Mouse (Mus musculus): ENCODE data around the gene Poc1b. TPM values are rescaled to one million over a fixed set of nuclear protein-coding genes. Genes with fewer than 3 reads are reported as not detected.

The Poc1b gene
- polyA plus RNA-seq, 1 experiment from 2014 or later = 33.5 TPM

DNA sequence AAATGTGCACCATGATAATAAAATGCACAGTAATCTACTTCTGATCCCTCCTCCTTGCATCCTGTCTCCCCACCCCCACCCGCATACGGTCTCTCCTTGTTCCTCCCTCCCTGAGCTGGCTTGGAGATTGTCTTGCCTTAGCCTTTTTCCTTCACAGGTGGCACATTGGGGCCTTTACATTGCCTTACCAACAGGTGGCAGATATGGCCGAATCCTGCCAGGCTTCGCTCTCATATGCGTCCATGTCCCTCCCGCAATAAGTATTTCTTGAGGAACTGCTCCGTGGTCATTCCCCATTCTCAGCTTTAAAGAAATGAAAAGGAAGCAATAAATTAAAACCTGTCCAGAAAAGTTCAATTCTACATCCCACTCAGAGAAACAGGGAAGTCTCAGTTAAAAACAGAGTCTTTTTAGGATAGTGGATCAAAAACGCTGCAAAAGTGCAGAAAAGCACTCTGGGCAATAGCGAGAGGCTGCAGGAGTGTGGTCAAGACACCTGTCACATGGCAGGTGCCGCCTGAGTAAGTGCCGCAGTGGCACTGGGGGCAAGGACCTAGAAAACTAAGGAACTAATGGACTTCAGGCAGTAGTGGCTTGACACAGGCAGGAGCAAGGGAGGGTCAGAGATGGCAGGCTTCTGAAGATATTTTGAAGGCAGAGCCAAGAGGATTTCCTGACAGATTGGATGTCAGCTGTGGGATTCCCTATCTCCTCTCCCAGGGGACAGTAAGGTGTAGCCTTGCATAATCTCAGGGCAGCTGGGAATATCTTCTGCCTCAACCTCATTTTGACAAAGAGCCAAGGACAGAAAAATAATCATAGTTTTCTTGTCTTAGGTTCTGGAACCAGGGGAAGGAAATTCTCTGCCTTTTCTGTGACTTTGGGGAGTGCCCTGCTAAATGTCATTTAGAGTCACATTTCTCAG is 62.3 kb downstream of the Poc1b start:
- no peaks in the 10 kb centered on the region for H3K27me3 ChIP-seq (ENCODE audit: insufficient read depth, low read length)
- no peaks in the 10 kb centered on the region for H3K36me3 ChIP-seq (ENCODE audit: insufficient read depth)
- H3K9ac ChIP-seq = no peak overlapping the region
- DNase-seq = peak; percentile 53
- H3K27ac ChIP-seq (ENCODE audit: low read depth) = 0 out of 2 replicates have a peak overlapping the region, but pooled peaks have one; percentile 20
- peaks cover 20% of the 10 kb centered on the region; the same call in 1 of the 2 replicates for H3K4me1 ChIP-seq (ENCODE audit: insufficient read depth)
- no peak overlapping the region for H3K4me3 ChIP-seq (ENCODE audit: low read depth, low read length)
- no peaks in the 10 kb centered on the region for H3K9me3 ChIP-seq (ENCODE audit: low read depth, low read length)
- no peak for ATAC-seq (ENCODE audit: insufficient read depth)
- H3K4me2 ChIP-seq = no peak overlapping the region
- peak; percentile 56 for TF ChIP-seq CTCF (IDR thresholded peaks at IDR 0.05; ENCODE audit: low read depth)
- WGBS = 67% methylated on average over 11 of the region's 11 CpGs

DNA sequence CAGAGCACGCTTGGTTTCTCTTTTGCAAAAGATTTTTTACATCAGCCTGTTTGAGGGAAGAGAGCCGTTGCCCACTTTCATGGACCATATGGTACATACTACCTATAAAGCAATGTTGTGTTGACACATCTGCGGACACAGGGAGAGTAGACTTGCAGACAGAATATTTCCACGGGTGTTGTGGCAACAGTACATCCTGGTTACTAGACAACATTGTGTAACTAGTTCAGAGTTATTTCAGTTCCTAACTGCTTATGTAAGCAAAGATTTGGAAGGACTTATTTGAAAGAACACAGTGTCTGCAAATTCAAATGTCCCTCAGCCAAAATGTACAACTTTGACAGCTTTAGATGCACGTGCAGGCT is 62.9 kb downstream of the Poc1b start:
- no peaks in the 10 kb centered on the region for H3K27me3 ChIP-seq (ENCODE audit: insufficient read depth, low read length)
- 54% methylated on average over 5 of the region's 5 CpGs for WGBS
- no peak overlapping the region for H3K9ac ChIP-seq
- H3K4me3 ChIP-seq (ENCODE audit: low read depth, low read length) = no peak overlapping the region
- no peak for ATAC-seq (ENCODE audit: insufficient read depth)
- H3K9me3 ChIP-seq (ENCODE audit: low read depth, low read length) = no peaks in the 10 kb centered on the region
- H3K27ac ChIP-seq (ENCODE audit: low read depth) = 0 out of 2 replicates have a peak overlapping the region, but pooled peaks have one; percentile 20
- no peak overlapping the region for H3K4me2 ChIP-seq
- H3K4me1 ChIP-seq (ENCODE audit: insufficient read depth) = peaks cover 20% of the 10 kb centered on the region; the same call in 1 of the 2 replicates
- no peak for TF ChIP-seq CTCF (IDR thresholded peaks at IDR 0.05; ENCODE audit: low read depth)
- H3K36me3 ChIP-seq (ENCODE audit: insufficient read depth) = no peaks in the 10 kb centered on the region
- DNase-seq = peak; percentile 41

DNA sequence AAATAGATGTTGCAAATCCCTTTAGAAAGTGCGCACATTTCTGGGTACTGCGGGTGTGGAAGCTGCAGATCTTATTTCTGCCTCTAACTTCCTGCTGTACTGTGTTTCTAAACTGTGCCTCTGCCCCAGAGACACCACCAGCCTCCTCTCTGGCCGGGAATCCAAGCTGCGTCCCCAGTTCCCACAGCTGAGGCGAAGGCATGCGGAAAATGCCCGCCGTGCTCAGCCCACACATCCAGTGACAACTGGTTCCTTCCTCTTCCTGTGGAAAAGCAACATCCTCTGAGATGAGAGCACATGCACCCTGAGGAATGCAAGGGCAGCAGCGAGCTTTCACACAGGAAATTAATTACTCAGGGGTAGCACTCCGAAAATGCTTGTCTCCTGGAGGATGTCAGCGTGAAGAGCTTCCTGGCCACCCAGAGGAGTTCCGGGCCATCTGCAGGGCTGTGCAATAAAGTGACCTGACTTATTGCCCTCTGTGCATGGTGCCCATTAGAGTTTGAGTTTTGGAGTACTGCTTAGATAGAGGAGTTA is 65.2 kb downstream of the Poc1b start:
- Histone ChIP-seq H3K4me2 (peak overlapping the region; percentile 38), H3K27ac (ENCODE audit: low read depth) (peak overlapping the region; percentile 73), H3K9ac (peak overlapping the region; percentile 17; the same call in 1 of the 2 replicates), H3K4me1 (ENCODE audit: insufficient read depth) (peaks cover 20% of the 10 kb centered on the region; the same call in 1 of the 2 replicates), H3K27me3 (ENCODE audit: insufficient read depth, low read length) (no peaks in the 10 kb centered on the region), H3K9me3 (ENCODE audit: low read depth, low read length) (no peaks in the 10 kb centered on the region), H3K4me3 (ENCODE audit: low read depth, low read length) (no peak overlapping the region), H3K36me3 (ENCODE audit: insufficient read depth) (no peaks in the 10 kb centered on the region)
- ATAC-seq (ENCODE audit: insufficient read depth) (peak; percentile 82), DNase-seq (peak; percentile 83)
- TF ChIP-seq CTCF (IDR thresholded peaks at IDR 0.05; ENCODE audit: low read depth) = no peak
- WGBS = 7% methylated on average over 12 of the region's 12 CpGs

- DNase-seq (peak; percentile 40), ATAC-seq (ENCODE audit: insufficient read depth) (no peak)
- peak overlapping the region; percentile 73 for H3K27ac ChIP-seq (ENCODE audit: low read depth)
- H3K9ac ChIP-seq = no peak overlapping the region
- no peaks in the 10 kb centered on the region for H3K9me3 ChIP-seq (ENCODE audit: low read depth, low read length)
- H3K36me3 ChIP-seq (ENCODE audit: insufficient read depth) = no peaks in the 10 kb centered on the region
- no peak for TF ChIP-seq CTCF (IDR thresholded peaks at IDR 0.05; ENCODE audit: low read depth)
- no peak overlapping the region for H3K4me2 ChIP-seq
- no peak overlapping the region for H3K4me3 ChIP-seq (ENCODE audit: low read depth, low read length)
- H3K27me3 ChIP-seq (ENCODE audit: insufficient read depth, low read length) = no peaks in the 10 kb centered on the region
- WGBS = 21% methylated on average over 7 of the region's 7 CpGs
- peaks cover 20% of the 10 kb centered on the region; the same call in 1 of the 2 replicates for H3K4me1 ChIP-seq (ENCODE audit: insufficient read depth)
Observed at GRCm38 (mm10) chr10:99172906-99173507, 66.2 kb downstream of the Poc1b start.

- Histone ChIP-seq H3K27me3 (ENCODE audit: insufficient read depth, low read length) (no peaks in the 10 kb centered on the region), H3K27ac (ENCODE audit: low read depth) (no peak overlapping the region), H3K4me1 (ENCODE audit: insufficient read depth) (peaks cover 13% of the 10 kb centered on the region; the same call in 1 of the 2 replicates), H3K4me3 (ENCODE audit: low read depth, low read length) (no peak overlapping the region), H3K4me2 (no peak overlapping the region), H3K9ac (no peak overlapping the region), H3K36me3 (ENCODE audit: insufficient read depth) (no peaks in the 10 kb centered on the region), H3K9me3 (ENCODE audit: low read depth, low read length) (no peaks in the 10 kb centered on the region)
- no peak for TF ChIP-seq CTCF (IDR thresholded peaks at IDR 0.05; ENCODE audit: low read depth)
- ATAC-seq (ENCODE audit: insufficient read depth) = 0 out of 2 replicates have a peak, but pooled peaks have one; percentile 7
- 57% methylated on average over 9 of the region's 9 CpGs for WGBS
- peak; percentile 68 for DNase-seq
Observed at GRCm38 (mm10) chr10:99176911-99177310, 70.1 kb downstream of the Poc1b start.

DNA sequence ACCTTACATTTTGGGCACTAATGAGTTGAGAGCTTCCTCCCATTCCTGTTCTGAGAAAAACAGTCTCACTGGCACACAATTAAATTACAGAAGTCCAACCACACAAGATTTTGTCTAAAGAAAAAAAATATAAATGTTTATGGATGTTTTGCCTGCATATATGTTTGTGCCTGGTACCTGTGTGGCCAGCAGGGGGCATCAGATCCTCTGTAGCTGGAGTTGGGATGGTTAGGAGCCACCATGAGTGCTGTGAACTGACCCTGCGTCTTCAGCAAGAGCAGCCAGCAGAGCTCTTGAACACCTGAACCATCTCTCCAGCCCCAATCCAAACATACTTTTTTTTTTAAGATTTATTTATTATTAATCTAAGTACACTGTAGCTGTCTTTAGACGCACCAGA is 71.3 kb downstream of the Poc1b start:
- DNase-seq (no peak), ATAC-seq (ENCODE audit: insufficient read depth) (no peak)
- Histone ChIP-seq H3K4me3 (ENCODE audit: low read depth, low read length) (no peak overlapping the region), H3K27ac (ENCODE audit: low read depth) (no peak overlapping the region), H3K9me3 (ENCODE audit: low read depth, low read length) (no peaks in the 10 kb centered on the region), H3K9ac (no peak overlapping the region), H3K4me1 (ENCODE audit: insufficient read depth) (0 out of 2 replicates have a peak, but pooled peaks cover 1% of the 10 kb centered on the region), H3K36me3 (ENCODE audit: insufficient read depth) (no peaks in the 10 kb centered on the region), H3K27me3 (ENCODE audit: insufficient read depth, low read length) (no peaks in the 10 kb centered on the region), H3K4me2 (no peak overlapping the region)
- peak; percentile 39 for TF ChIP-seq CTCF (IDR thresholded peaks at IDR 0.05; ENCODE audit: low read depth)
- WGBS = 85% methylated on average over 2 of the region's 2 CpGs

GRCm38 (mm10) chr10:99179122-99179521 is 72.3 kb downstream of the Poc1b start:
- H3K4me2 ChIP-seq = no peak overlapping the region
- no peaks in the 10 kb centered on the region for H3K9me3 ChIP-seq (ENCODE audit: low read depth, low read length)
- no peak for TF ChIP-seq CTCF (IDR thresholded peaks at IDR 0.05; ENCODE audit: low read depth)
- DNase-seq = no peak
- no peak overlapping the region for H3K4me3 ChIP-seq (ENCODE audit: low read depth, low read length)
- H3K27ac ChIP-seq (ENCODE audit: low read depth) = no peak overlapping the region
- 88% methylated on average over 5 of the region's 5 CpGs for WGBS
- H3K27me3 ChIP-seq (ENCODE audit: insufficient read depth, low read length) = no peaks in the 10 kb centered on the region
- no peaks in the 10 kb centered on the region for H3K4me1 ChIP-seq (ENCODE audit: insufficient read depth)
- no peaks in the 10 kb centered on the region for H3K36me3 ChIP-seq (ENCODE audit: insufficient read depth)
- ATAC-seq (ENCODE audit: insufficient read depth) = no peak
- H3K9ac ChIP-seq = no peak overlapping the region
